Mouse (Mus musculus): ENCODE results near the gene Dnajc15.

DNA sequence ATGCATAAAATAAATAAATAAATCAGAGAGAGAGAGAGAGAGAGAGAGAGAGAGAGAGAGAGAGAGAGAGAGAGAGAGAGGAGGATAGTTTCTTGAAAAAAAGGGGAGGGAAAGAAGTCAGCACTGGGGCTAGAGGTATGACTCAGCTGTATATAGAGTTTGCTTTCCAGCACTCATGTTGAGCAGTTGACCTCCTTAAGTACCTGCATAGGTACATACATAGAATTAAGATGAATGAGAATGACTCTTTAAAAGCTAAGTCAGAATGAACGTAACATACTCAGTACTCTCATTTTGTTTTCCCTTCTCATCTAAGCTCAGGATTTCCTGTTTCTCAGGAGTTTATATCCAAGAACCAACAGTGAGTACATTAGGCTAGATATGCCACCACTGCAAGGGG lies 62.0 kb downstream of the Dnajc15 start:
- TF ChIP-seq CTCF (IDR thresholded peaks at IDR 0.05; ENCODE audit: low read depth, low read length) (no peak), GATA1 (IDR thresholded peaks at IDR 0.05; ENCODE audit: borderline replicate concordance, low read length) (no peak)

All from G1E (cell line).